Mouse (Mus musculus): ENCODE measurements around the gene Syde2. TPM values are rescaled to one million over a fixed set of nuclear protein-coding genes. Genes with fewer than 3 reads are reported as not detected.

Syde2 gene
- polyA plus RNA-seq, 1 experiment from 2014 or later, result not detected

DNA sequence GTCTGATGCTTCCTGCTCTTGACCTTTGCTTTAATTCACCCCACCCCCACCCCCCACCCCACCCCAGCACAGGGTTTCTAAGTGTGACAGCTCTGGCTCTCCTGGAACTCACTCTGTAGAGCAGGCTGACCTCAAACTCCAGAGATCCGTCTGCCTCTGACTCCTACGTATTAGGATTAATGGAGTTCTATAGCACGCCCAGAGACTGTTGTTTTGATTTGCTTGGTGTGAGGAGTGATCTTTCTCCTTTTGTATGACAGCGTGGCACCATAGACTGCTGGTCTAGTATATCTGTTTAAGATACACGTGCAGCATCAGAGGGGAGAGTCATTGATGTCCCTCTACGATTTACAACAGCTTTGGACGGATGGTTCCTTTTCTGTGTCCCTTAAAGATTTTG lies 25.8 kb downstream of the Syde2 start:
- Histone ChIP-seq H3K27ac (no peak overlapping the region), H3K4me3 (ENCODE audit: inconsistent target) (no peak overlapping the region), H3K79me2 (ENCODE audit: inconsistent target) (no peaks in the 10 kb centered on the region), H3K36me3 (ENCODE audit: inconsistent target) (no peaks in the 10 kb centered on the region)
- WGBS (ENCODE audit: missing documents), result 97% methylated on average over 7 of the region's 7 CpGs

DNA sequence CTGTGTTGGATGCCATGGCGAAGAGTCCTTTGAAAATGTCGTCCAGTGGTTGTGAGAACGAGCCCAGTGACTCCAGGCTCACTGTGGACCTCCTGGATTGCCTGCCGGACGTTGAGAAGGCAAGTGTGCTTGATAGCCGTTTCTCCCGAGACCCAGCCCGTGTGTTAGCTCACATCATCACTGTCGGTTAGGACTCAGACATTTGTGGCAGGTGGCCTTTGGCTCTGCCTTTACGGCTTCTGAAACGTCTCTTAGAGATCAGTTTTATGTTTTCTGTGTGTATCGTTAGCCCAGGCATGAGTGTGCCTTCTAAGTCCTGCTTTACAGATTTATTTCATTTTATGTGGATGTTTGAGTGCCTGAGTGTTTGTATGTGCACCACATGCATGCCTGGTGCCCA lies 26.7 kb downstream of the Syde2 start:
- Histone ChIP-seq H3K79me2 (ENCODE audit: inconsistent target) (no peaks in the 10 kb centered on the region), H3K36me3 (ENCODE audit: inconsistent target) (no peaks in the 10 kb centered on the region), H3K4me3 (ENCODE audit: inconsistent target) (no peak overlapping the region), H3K27ac (no peak overlapping the region)
- 97% methylated on average over 12 of the region's 12 CpGs for WGBS (ENCODE audit: missing documents)

- WGBS (ENCODE audit: missing documents), result 95% methylated on average over 13 of the region's 13 CpGs
- no peak overlapping the region for H3K4me3 ChIP-seq (ENCODE audit: inconsistent target)
- H3K79me2 ChIP-seq (ENCODE audit: inconsistent target), result no peaks in the 10 kb centered on the region
- H3K36me3 ChIP-seq (ENCODE audit: inconsistent target), result no peaks in the 10 kb centered on the region
- no peak overlapping the region for H3K27ac ChIP-seq
Observed at GRCm38 (mm10) chr3:146016979-146017378, 29.3 kb downstream of the Syde2 start.

- H3K4me3 ChIP-seq (ENCODE audit: inconsistent target), result no peak overlapping the region
- H3K79me2 ChIP-seq (ENCODE audit: inconsistent target), result no peaks in the 10 kb centered on the region
- no peak overlapping the region for H3K27ac ChIP-seq
- WGBS (ENCODE audit: missing documents), result 90% methylated on average over 9 of the region's 9 CpGs
- no peaks in the 10 kb centered on the region for H3K36me3 ChIP-seq (ENCODE audit: inconsistent target)
Observed at GRCm38 (mm10) chr3:146017521-146017920, 29.9 kb downstream of the Syde2 start.

GRCm38 (mm10) chr3:146022232-146022631 lies 34.6 kb downstream of the Syde2 start:
- Histone ChIP-seq H3K4me3 (ENCODE audit: inconsistent target) (no peak overlapping the region), H3K79me2 (ENCODE audit: inconsistent target) (no peaks in the 10 kb centered on the region), H3K27ac (no peak overlapping the region), H3K36me3 (ENCODE audit: inconsistent target) (no peaks in the 10 kb centered on the region)
- 96% methylated on average over 8 of the region's 9 CpGs for WGBS (ENCODE audit: missing documents)

DNA sequence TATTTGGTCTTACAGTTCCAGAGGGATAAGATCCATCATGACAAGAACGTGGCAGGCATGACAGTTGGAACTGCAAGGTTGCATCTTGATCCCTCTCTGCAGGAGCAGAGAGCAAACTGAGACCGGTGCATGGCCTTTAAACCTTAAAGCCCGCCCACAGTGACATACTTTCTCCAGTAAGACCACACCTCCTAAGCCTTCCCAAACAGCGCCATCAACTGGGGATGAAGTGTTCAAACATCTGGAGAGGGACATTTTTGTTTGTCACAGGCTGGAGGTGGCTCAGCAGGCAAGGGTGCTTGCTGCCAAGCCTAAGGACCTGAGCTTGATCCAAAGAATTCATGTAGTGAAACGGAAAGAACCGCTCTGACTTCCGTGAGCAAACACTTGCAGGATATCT lies 37.1 kb downstream of the Syde2 start:
- Histone ChIP-seq H3K4me3 (ENCODE audit: inconsistent target) (no peak overlapping the region), H3K27ac (no peak overlapping the region), H3K79me2 (ENCODE audit: inconsistent target) (no peaks in the 10 kb centered on the region), H3K36me3 (ENCODE audit: inconsistent target) (no peaks in the 10 kb centered on the region)
- 94% methylated on average over 7 of the region's 7 CpGs for WGBS (ENCODE audit: missing documents)

- Histone ChIP-seq H3K4me3 (ENCODE audit: inconsistent target) (no peak overlapping the region), H3K79me2 (ENCODE audit: inconsistent target) (no peaks in the 10 kb centered on the region), H3K36me3 (ENCODE audit: inconsistent target) (no peaks in the 10 kb centered on the region), H3K27ac (no peak overlapping the region)
- 100% methylated on average over 6 of the region's 6 CpGs for WGBS (ENCODE audit: missing documents)
Observed at GRCm38 (mm10) chr3:146025499-146025898, 37.8 kb downstream of the Syde2 start.

DNA sequence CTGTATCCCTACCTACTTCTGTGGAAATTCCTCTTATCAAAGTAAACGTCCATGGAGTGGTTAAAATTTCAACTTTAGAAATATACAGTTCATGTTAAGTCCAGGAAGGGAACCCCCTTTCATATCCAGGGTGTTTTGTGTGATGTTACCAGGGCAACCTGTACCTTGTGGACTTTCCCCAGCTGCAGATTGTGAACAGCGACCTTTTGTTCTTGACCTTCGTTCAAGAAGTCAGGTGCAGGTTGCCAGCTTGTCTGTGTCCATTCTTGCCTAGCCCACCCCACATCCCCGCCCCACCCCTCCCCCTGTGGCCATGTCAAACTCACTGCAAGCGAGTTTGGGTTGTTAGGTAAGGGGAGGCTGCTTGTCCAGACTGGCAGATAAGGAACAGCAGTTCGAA lies 39.4 kb downstream of the Syde2 start:
- Histone ChIP-seq H3K36me3 (ENCODE audit: inconsistent target) (no peaks in the 10 kb centered on the region), H3K79me2 (ENCODE audit: inconsistent target) (no peaks in the 10 kb centered on the region), H3K4me3 (ENCODE audit: inconsistent target) (no peak overlapping the region), H3K27ac (no peak overlapping the region)
- WGBS (ENCODE audit: missing documents), result 68% methylated on average over 6 of the region's 6 CpGs

GRCm38 (mm10) chr3:146028406-146028805 lies 40.7 kb downstream of the Syde2 start:
- Histone ChIP-seq H3K27ac (no peak overlapping the region), H3K79me2 (ENCODE audit: inconsistent target) (no peaks in the 10 kb centered on the region), H3K36me3 (ENCODE audit: inconsistent target) (no peaks in the 10 kb centered on the region), H3K4me3 (ENCODE audit: inconsistent target) (no peak overlapping the region)
- WGBS (ENCODE audit: missing documents), result 92% methylated on average over 2 of the region's 2 CpGs

- WGBS (ENCODE audit: missing documents), result 89% methylated on average over 3 of the region's 3 CpGs
- no peak overlapping the region for H3K27ac ChIP-seq
- H3K4me3 ChIP-seq (ENCODE audit: inconsistent target), result no peak overlapping the region
- no peaks in the 10 kb centered on the region for H3K79me2 ChIP-seq (ENCODE audit: inconsistent target)
- H3K36me3 ChIP-seq (ENCODE audit: inconsistent target), result no peaks in the 10 kb centered on the region
Observed at GRCm38 (mm10) chr3:146029234-146029633, 41.6 kb downstream of the Syde2 start.

- WGBS (ENCODE audit: missing documents), result 2% methylated on average over 5 of the region's 5 CpGs
- H3K27ac ChIP-seq, result no peak overlapping the region
Observed at GRCm38 (mm10) chr3:146030255-146030836, 42.7 kb downstream of the Syde2 start.

DNA sequence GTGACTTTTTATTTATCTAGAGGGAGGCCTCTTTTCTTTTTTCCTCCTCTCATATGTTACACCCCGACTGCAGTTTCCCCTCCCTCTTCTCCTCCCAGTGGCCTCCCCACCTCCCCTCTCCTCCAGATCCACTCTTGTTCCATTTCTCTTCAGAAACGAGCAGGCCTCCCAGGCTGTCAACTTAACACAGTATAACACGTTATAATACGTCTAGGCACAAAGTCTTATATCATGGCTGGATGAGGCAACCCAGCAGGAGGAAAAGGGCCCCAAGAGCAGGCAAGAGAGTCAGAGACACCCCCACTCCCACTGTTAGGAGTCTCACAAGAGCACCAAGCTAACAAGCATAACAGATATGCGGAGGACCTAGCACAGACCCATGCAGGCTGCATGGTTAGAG lies 45.3 kb downstream of the Syde2 start:
- WGBS (ENCODE audit: missing documents), result 97% methylated on average over 5 of the region's 5 CpGs
- Histone ChIP-seq H3K4me3 (ENCODE audit: inconsistent target) (no peak overlapping the region), H3K27ac (no peak overlapping the region), H3K36me3 (ENCODE audit: inconsistent target) (no peaks in the 10 kb centered on the region), H3K79me2 (ENCODE audit: inconsistent target) (no peaks in the 10 kb centered on the region)

More at GRCm38 (mm10) chr3:146030255-146030836, 42.7 kb downstream of the Syde2 start:
- H3K4me3 ChIP-seq (ENCODE audit: inconsistent target), result no peak overlapping the region
- H3K79me2 ChIP-seq (ENCODE audit: inconsistent target), result no peaks in the 10 kb centered on the region
- no peaks in the 10 kb centered on the region for H3K36me3 ChIP-seq (ENCODE audit: inconsistent target)

DNA sequence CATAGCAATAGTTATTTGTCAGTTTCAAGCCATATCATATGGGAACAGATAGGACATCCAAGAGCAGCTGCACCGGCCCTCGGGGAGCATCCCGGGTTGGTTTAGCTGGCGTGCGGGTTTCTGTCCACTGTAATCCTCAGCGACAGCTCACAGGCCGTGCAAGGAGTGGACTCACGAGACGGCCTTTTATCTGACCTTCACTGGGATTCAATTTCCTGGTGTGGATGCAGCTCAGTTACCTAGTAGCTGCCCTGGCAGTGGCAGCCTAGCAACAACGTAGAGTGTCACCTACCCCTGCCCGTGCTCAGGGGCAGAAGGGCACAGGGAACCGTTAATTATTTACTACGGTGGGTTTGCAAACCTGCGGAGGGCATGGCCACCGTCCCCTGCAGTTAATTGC lies 50.2 kb downstream of the Syde2 start:
- 88% methylated on average over 15 of the region's 15 CpGs for WGBS (ENCODE audit: missing documents)
- Histone ChIP-seq H3K4me3 (ENCODE audit: inconsistent target) (no peak overlapping the region), H3K36me3 (ENCODE audit: inconsistent target) (no peaks in the 10 kb centered on the region), H3K27ac (no peak overlapping the region), H3K79me2 (ENCODE audit: inconsistent target) (no peaks in the 10 kb centered on the region)

GRCm38 (mm10) chr3:146039132-146039903 lies 51.6 kb downstream of the Syde2 start:
- Histone ChIP-seq H3K36me3 (ENCODE audit: inconsistent target) (no peaks in the 10 kb centered on the region), H3K27ac (no peak overlapping the region), H3K79me2 (ENCODE audit: inconsistent target) (no peaks in the 10 kb centered on the region), H3K4me3 (ENCODE audit: inconsistent target) (no peak overlapping the region)
- WGBS (ENCODE audit: missing documents), result 51% methylated on average over 12 of the region's 12 CpGs

- Histone ChIP-seq H3K79me2 (ENCODE audit: inconsistent target) (no peaks in the 10 kb centered on the region), H3K27ac (no peak overlapping the region), H3K36me3 (ENCODE audit: inconsistent target) (no peaks in the 10 kb centered on the region), H3K4me3 (ENCODE audit: inconsistent target) (no peak overlapping the region)
- WGBS (ENCODE audit: missing documents), result 92% methylated on average over 11 of the region's 11 CpGs
Observed at GRCm38 (mm10) chr3:146041382-146041781, 53.7 kb downstream of the Syde2 start.
